Mouse (Mus musculus): ENCODE data around the gene Slc22a5.

The Slc22a5 gene

GRCm38 (mm10) chr11:53839663-53840642 is 51.5 kb downstream of the Slc22a5 start:
- DNase-seq (ENCODE audit: low spot score), result no peak

DNA sequence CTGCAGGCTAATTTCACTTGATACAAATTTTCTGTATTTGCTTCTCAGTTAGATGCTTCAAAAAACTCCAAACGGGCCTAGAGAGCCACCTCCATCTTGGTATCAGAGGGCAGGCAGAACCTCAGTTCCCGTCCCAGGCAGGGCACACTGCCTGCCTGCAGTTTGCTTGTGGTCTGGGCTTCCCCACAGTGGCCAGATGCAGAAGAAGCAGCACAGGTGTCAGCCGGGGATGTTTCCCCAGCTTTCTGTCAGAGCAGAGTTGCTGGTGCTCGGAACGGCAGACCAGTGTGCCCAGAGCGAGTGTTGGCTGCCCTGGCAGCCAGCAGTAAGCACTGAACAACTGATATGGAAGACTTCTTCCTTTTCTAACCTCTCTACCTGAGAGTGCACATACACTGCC is 52.3 kb downstream of the Slc22a5 start:
- no peak for DNase-seq (ENCODE audit: low spot score)

DNA sequence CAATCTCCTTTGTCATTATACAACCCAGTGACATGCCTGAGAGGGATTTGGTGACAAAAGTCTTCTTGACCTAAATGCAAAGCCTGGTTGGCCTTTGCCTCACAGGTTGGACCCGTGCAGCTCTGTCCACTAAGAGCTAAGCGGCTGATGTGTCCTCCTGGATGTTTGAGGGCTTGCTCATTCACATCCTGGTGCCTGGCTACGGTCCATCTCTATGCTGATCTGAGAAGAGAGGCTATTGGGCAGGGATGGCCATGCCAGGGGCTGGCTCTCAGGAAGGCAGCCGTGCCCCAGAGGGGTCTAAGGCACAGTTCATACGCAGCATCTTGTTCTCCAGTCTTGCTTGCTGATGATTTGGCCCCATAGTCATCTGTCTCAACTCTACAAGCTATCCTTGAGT is 53.7 kb downstream of the Slc22a5 start:
- no peak for DNase-seq (ENCODE audit: low spot score)

GRCm38 (mm10) chr11:53835379-53836010 is 56.0 kb downstream of the Slc22a5 start:
- DNase-seq (ENCODE audit: low spot score), result no peak

GRCm38 (mm10) chr11:53825409-53825808 is 66.1 kb downstream of the Slc22a5 start:
- DNase-seq (ENCODE audit: low spot score), result no peak

DNA sequence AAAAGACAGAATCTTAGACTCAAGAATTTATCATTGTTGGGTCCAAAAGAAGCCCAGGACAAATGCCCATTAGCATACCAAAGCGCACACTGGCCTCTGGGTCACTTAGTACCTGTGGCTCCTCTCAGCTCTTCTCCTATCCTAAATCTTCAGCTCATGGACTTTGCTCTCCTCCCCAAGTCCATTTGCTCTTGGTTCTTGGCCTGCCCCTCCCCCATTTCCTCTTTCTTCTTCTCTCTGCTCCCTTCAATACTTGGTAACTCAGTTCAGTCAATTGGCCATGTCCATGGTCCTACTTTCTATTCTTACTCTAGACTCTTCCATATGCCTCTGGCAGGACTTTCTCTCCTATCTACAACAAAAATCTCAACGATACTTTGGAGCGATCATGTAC is 69.5 kb downstream of the Slc22a5 start:
- DNase-seq (ENCODE audit: low spot score), result no peak

DNA sequence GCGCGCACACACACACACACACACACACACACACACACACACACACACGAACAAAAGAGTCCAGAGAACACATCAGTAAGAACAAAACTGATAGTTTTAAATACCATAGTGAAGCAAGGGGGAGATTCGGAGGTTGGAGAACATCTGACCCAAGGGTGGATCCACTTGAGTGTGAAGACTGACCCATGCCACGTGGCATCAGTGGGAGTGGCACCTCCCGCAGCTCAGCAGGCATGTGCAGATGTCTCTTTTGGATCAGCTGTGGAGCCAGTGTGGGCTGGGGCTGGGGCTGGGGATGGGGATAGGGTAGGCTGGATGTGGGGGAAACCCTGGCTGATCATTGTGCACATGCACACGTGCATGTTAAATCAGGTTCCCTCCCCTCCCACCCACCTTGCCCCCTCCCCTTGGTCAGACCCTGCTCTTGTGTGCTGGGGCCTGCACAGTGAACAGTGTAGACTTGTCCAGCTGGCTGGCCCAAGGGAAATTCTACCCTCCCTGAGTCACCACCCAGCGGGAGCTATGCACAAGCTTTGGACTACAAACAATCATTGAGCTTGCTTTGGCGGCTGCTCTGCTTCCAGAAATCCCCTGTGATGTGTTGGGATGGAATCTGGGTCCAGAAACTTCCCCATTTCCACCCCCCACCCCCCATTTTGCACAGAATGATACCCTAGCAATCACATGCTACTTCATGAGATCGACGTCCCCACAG is 70.1 kb downstream of the Slc22a5 start:
- DNase-seq (ENCODE audit: low spot score), result no peak

DNA sequence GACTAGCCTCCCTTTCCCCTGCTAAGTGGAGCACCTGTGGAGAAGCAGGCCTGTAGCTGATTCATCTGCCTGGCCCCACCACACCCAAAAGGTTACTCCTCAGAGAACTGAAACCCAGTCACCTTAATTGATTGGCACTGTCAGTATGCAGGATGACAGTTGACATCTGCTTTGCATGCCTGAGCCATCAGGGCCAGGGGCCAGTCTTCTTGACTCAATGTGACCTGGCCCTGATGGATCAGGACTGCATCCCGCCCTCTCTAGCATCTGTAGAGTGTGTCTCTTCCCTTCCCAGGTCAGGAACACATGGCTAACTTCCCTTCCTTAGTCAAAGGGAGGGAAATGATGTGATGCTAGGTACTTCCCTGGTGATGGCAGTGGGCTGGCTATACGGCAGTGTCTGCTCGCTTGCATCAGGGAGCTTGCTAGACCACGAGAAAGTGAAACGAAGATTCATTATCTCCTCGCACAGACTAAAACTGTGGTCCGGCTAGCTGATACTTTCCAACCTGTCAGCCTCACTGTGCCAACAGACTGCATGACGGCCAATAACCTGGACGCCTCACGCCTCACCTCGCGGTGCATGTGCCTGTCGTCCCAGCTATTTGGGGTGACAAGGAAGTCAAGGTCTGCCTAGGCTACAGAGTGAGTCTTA is 70.8 kb downstream of the Slc22a5 start:
- DNase-seq (ENCODE audit: low spot score), result no peak

DNA sequence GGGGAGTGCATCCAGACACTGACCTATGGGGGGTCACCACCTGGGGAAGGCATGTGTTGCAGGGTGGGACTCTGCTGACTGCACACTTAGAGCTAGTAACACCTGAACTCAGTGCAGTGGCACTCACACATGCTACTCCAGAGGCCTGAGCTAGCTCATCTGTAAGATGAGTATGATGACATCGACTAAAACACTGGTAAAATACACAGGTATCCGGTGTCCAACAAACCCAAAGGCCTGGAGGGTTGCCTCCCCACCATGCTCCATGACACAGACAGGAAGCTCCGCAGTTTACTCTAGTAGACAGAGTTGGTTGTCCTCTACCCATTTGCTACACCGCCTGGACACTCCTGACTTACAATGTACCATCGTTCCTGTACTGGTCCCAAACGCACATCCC is 71.9 kb downstream of the Slc22a5 start:
- DNase-seq (ENCODE audit: low spot score), result no peak

DNA sequence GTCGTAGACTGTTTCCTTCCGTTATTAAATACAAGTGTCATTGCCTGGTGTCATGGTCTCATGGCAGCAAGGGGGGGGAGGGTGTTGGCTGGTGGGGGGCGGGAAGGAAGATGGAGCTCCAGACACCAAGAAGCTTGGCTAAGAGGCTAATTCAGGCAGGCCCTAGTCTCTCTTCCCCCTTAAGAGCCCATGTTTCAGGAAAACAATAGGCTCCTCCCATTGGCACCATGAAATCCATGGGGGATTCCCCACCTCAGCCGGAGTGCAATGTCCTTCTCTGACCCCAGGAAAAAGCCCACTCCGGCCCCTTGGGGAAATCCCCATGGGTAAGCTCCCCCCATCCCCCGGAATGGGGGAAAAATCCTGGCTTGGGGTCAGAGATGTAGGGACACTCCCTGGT is 72.7 kb downstream of the Slc22a5 start:
- no peak for DNase-seq (ENCODE audit: low spot score)

DNA sequence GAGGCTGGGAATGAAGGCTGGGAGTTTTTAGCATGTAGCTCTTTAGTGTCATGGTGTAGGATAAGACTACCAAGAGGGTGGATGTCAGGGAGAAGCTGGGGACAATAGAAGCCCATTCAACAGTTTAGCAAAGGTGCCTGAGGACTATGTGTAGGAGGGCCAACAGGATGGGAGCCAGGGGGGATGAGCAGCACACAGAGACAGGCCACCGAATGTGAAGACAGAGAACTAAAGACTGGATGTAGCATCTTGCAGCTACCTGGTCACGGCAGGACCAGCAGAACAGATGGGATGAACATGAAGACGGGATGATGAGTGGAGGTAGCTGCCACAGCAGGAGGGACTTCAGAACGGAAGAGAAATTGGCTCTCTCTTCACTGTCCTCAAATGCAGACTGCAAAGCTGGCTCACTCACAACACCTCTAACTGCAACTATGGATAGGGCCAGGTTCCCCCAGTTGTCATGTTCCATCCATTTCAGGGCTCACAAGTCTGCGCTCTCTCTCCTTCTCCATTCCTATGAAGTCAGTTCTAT is 74.6 kb downstream of the Slc22a5 start:
- no peak for DNase-seq (ENCODE audit: low spot score)

DNA sequence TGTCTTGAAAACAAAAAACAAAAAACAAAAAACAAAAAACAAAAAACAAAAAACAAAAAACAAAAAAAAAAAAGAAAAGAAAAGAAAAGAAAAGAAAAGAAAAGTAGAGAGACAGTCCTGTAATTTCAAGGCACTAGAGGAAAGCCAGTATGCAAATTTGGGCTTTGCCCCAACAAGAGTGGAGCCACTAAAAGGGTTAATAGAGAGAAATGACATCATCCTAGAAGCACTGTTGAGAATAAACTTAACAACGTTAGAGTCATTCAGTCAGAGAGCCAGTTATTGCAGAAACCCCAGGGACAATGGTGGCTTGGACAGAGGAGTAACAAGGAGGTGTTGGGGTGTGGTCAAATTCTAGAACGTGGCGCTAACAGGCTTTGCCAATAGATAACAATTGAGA is 76.7 kb downstream of the Slc22a5 start:
- no peak for DNase-seq (ENCODE audit: low spot score)

All from urinary bladder, postnatal 25 days (tissue).